Mouse (Mus musculus) stomach, postnatal 0 days (tissue): ENCODE measurements at regions not wholly inside any gene's neighbourhood (a gene's known extent, or its start where the extent isn't known, plus 50 kb on each side); places are given as distances from the start of the nearest gene placed in this dataset.

ENCODE experiments used
- ATAC-seq: fragments of 200-750 bp; cut with Nextera tagmentation; 2 replicates; pipeline ENCODE4 v1.8.0; 2017; ENCODE audit not compliant: low FRiP score, low TSS enrichment
- DNase-seq: peaks from one replicate; pipeline ENCODE4 v3.0.0-alpha.2; 2016; ENCODE audit warnings: low spot score
- H3K27ac ChIP-seq: fragments of 300-500 bp; sonication (generic); replicated peaks from 2 replicates; pipeline ENCODE4 v1.5.1; 2014; ENCODE audit warnings: mild to moderate bottlenecking, control low read depth
- H3K27me3 ChIP-seq: fragments of 300-500 bp; sonication (generic); 2 replicates; pipeline ENCODE4 v1.6.1; 2014; ENCODE audit warnings: low read length; ENCODE audit not compliant: control insufficient read depth, insufficient read depth
- H3K36me3 ChIP-seq: fragments of 300-500 bp; sonication (generic); 2 replicates; pipeline ENCODE4 v1.6.1; 2014; ENCODE audit warnings: low read length, mixed read lengths; ENCODE audit not compliant: control insufficient read depth, insufficient read depth
- H3K4me1 ChIP-seq: fragments of 300-500 bp; sonication (generic); replicated peaks from 2 replicates; pipeline ENCODE4 v1.6.1; 2014; ENCODE audit warnings: antibody characterized with exemption; ENCODE audit not compliant: control insufficient read depth, insufficient read depth
- H3K4me2 ChIP-seq: fragments of 300-500 bp; sonication (generic); replicated peaks from 2 replicates; pipeline ENCODE4 v1.6.1; 2014; ENCODE audit warnings: low read depth, mild to moderate bottlenecking, control low read depth, moderate library complexity
- H3K4me3 ChIP-seq: fragments of 300-500 bp; sonication (generic); 2 replicates; pipeline ENCODE4 v1.5.1; 2014; ENCODE audit warnings: low read depth, low read length, control low read depth
- H3K9ac ChIP-seq: fragments of 300-500 bp; sonication (generic); 2 replicates; pipeline ENCODE4 v1.6.1; 2014; ENCODE audit warnings: mild to moderate bottlenecking, low read length, control low read depth, mixed read lengths
- H3K9me3 ChIP-seq: fragments of 300-500 bp; sonication (generic); 2 replicates; pipeline ENCODE4 v1.6.1; 2016; ENCODE audit warnings: low read length; ENCODE audit not compliant: control insufficient read depth
- CTCF ChIP-seq: IDR thresholded peaks from 2 replicates; pipeline ENCODE4 v1.5.1; 2016; ENCODE audit warnings: antibody characterized with exemption, low read depth, mild to moderate bottlenecking, moderate library complexity
- EP300 ChIP-seq: optimal IDR thresholded peaks from 2 replicates; pipeline ENCODE3; 2016; ENCODE audit warnings: antibody characterized with exemption
- WGBS: fragments of 180-500 bp; shearing (Covaris S2); extraction: QIAGEN DNeasy Blood & Tissue Kit; methylation state at CpG from one replicate; pipeline ENCODE4 v1.1.7; 2014; 5-methylcytosine and 5-hydroxymethylcytosine counted together

- Histone ChIP-seq H3K4me1 (0 out of 2 replicates have a peak, but pooled peaks cover 5% of the 10 kb centered on the region), H3K4me2 (0 out of 2 replicates have a peak overlapping the region, but pooled peaks have one; percentile 5), H3K9me3 (no peaks in the 10 kb centered on the region), H3K4me3 (no peak overlapping the region), H3K27me3 (no peaks in the 10 kb centered on the region), H3K36me3 (no peaks in the 10 kb centered on the region), H3K9ac (no peak overlapping the region), H3K27ac (peak overlapping the region; percentile 40)
- no peak for TF ChIP-seq EP300
- no peak for TF ChIP-seq CTCF
- ATAC-seq: no peak
- no peak for DNase-seq
- 61% methylated on average over 12 of the region's 12 CpGs for WGBS
These were observed 141.7 kb downstream of the Trim33 start for GRCm38 (mm10) chr3:103420621-103421274.

GRCm38 (mm10) chr3:103421275-103421621, 142.2 kb downstream of the Trim33 start:
- no peak for ATAC-seq
- Histone ChIP-seq H3K4me2 (no peak overlapping the region), H3K9me3 (no peaks in the 10 kb centered on the region), H3K4me1 (0 out of 2 replicates have a peak, but pooled peaks cover 5% of the 10 kb centered on the region), H3K9ac (no peak overlapping the region), H3K36me3 (no peaks in the 10 kb centered on the region), H3K27me3 (no peaks in the 10 kb centered on the region), H3K4me3 (no peak overlapping the region), H3K27ac (no peak overlapping the region; the same call in 1 of the 2 replicates)
- WGBS: 36% methylated on average over 9 of the region's 9 CpGs
- no peak for TF ChIP-seq CTCF
- no peak for TF ChIP-seq EP300
- DNase-seq: no peak

GRCm38 (mm10) chr3:103422806-103423205, 143.7 kb downstream of the Trim33 start:
- H3K4me2 ChIP-seq: no peak overlapping the region
- WGBS: 93% methylated on average over 12 of the region's 12 CpGs

GRCm38 (mm10) chr3:103423290-103423689, 144.2 kb downstream of the Trim33 start:
- Histone ChIP-seq H3K9ac (no peak overlapping the region), H3K4me3 (no peak overlapping the region), H3K27me3 (no peaks in the 10 kb centered on the region), H3K9me3 (no peaks in the 10 kb centered on the region), H3K27ac (no peak overlapping the region), H3K4me2 (no peak overlapping the region), H3K4me1 (0 out of 2 replicates have a peak, but pooled peaks cover 5% of the 10 kb centered on the region), H3K36me3 (no peaks in the 10 kb centered on the region)
- ATAC-seq: no peak
- TF ChIP-seq CTCF: no peak
- no peak for TF ChIP-seq EP300
- 80% methylated on average over 4 of the region's 4 CpGs for WGBS
- no peak for DNase-seq

More at GRCm38 (mm10) chr3:103422806-103423205, 143.7 kb downstream of the Trim33 start:
- H3K27me3 ChIP-seq: no peaks in the 10 kb centered on the region
- ATAC-seq (no peak), DNase-seq (no peak)
- H3K4me3 ChIP-seq: no peak overlapping the region
- H3K4me1 ChIP-seq: 0 out of 2 replicates have a peak, but pooled peaks cover 5% of the 10 kb centered on the region
- TF ChIP-seq EP300 (no peak), CTCF (no peak)
- H3K9ac ChIP-seq: no peak overlapping the region
- H3K27ac ChIP-seq: no peak overlapping the region
- no peaks in the 10 kb centered on the region for H3K36me3 ChIP-seq
- no peaks in the 10 kb centered on the region for H3K9me3 ChIP-seq

- Histone ChIP-seq H3K9me3 (no peaks in the 10 kb centered on the region), H3K4me1 (no peaks in the 10 kb centered on the region), H3K27ac (no peak overlapping the region), H3K27me3 (no peaks in the 10 kb centered on the region), H3K36me3 (no peaks in the 10 kb centered on the region), H3K9ac (no peak overlapping the region), H3K4me3 (no peak overlapping the region), H3K4me2 (no peak overlapping the region)
- ATAC-seq (no peak), DNase-seq (no peak)
- 70% methylated on average over 19 of the region's 19 CpGs for WGBS
- TF ChIP-seq CTCF (no peak), EP300 (no peak)
These were observed 146.8 kb downstream of the Trim33 start for GRCm38 (mm10) chr3:103425812-103426430.

- DNase-seq (no peak), ATAC-seq (no peak)
- Histone ChIP-seq H3K4me1 (no peaks in the 10 kb centered on the region), H3K27ac (no peak overlapping the region), H3K4me2 (no peak overlapping the region), H3K36me3 (no peaks in the 10 kb centered on the region), H3K9me3 (no peaks in the 10 kb centered on the region), H3K9ac (no peak overlapping the region), H3K4me3 (no peak overlapping the region), H3K27me3 (no peaks in the 10 kb centered on the region)
- TF ChIP-seq EP300 (no peak), CTCF (peak; percentile 65)
- 13% methylated on average over 5 of the region's 5 CpGs for WGBS
These were observed 145.7 kb upstream of the Syt6 start for GRCm38 (mm10) chr3:103429227-103429788.
